Mouse (Mus musculus): Measurements from ENCODE around the gene Mavs. TPM values are rescaled to one million over a fixed set of nuclear protein-coding genes. Genes with fewer than 3 reads are reported as not detected.

Gene Mavs
- polyA plus RNA-seq, 1 experiment, result 59.7 TPM

GRCm38 (mm10) chr2:131286276-131286675 lies 52.4 kb downstream of the Mavs start:
- DNase-seq, result no peak
- no peak for TF ChIP-seq CTCF (IDR thresholded peaks at IDR 0.05; ENCODE audit: insufficient read depth, low read length)
- no peak for TF ChIP-seq POLR2A (IDR thresholded peaks at IDR 0.05; ENCODE audit: borderline replicate concordance, extremely low read depth, low read depth, low read length)
- H3K4me3 ChIP-seq (replicated peaks; ENCODE audit: extremely low read depth, low read depth, low read length), result no peak overlapping the region
- 70% methylated on average over 1 of the region's 1 CpGs for WGBS
- H3K4me1 ChIP-seq (ENCODE audit: control insufficient read depth, insufficient read depth, low read length), result no peaks in the 10 kb centered on the region

GRCm38 (mm10) chr2:131290669-131291068 lies 56.8 kb downstream of the Mavs start:
- Histone ChIP-seq H3K4me1 (ENCODE audit: control insufficient read depth, insufficient read depth, low read length) (no peaks in the 10 kb centered on the region), H3K4me3 (replicated peaks; ENCODE audit: extremely low read depth, low read depth, low read length) (no peak overlapping the region)
- no peak for TF ChIP-seq CTCF (IDR thresholded peaks at IDR 0.05; ENCODE audit: insufficient read depth, low read length)
- TF ChIP-seq POLR2A (IDR thresholded peaks at IDR 0.05; ENCODE audit: borderline replicate concordance, extremely low read depth, low read depth, low read length), result no peak
- DNase-seq, result no peak

- TF ChIP-seq CTCF (IDR thresholded peaks at IDR 0.05; ENCODE audit: insufficient read depth, low read length) (no peak), POLR2A (IDR thresholded peaks at IDR 0.05; ENCODE audit: borderline replicate concordance, extremely low read depth, low read depth, low read length) (no peak)
- DNase-seq, result no peak
- Histone ChIP-seq H3K4me3 (replicated peaks; ENCODE audit: extremely low read depth, low read depth, low read length) (no peak overlapping the region), H3K4me1 (ENCODE audit: control insufficient read depth, insufficient read depth, low read length) (no peaks in the 10 kb centered on the region)
- 96% methylated on average over 2 of the region's 2 CpGs for WGBS
These were observed 62.9 kb downstream of the Mavs start for GRCm38 (mm10) chr2:131296746-131297261.

Other genes with a start within 250 kb of the Mavs start
- gene Gfra4, start 191.0 kb upstream of the Mavs start, polyA plus RNA-seq (2012; rRNA removed), result 7.3 and 10.9 TPM in 2 replicates
- 28.8 and 34.5 TPM in 2 replicates for gene Adam33, start 170.2 kb upstream of the Mavs start, polyA plus RNA-seq (2012; rRNA removed)
- gene Siglec1, start 147.3 kb upstream of the Mavs start, polyA plus RNA-seq (2012; rRNA removed), result 14.7 and 18.5 TPM in 2 replicates
- 56.2 and 58.3 TPM in 2 replicates for gene Hspa12b, start 106.8 kb upstream of the Mavs start, polyA plus RNA-seq (2012; rRNA removed)
- not detected in 2 replicates for gene Gm11037, start 100.6 kb upstream of the Mavs start, polyA plus RNA-seq (2012; rRNA removed)
- gene 1700037H04Rik, start 74.0 kb upstream of the Mavs start, polyA plus RNA-seq (2012; rRNA removed), result 67.6 and 76.4 TPM in 2 replicates
- gene Cenpb, start 54.0 kb upstream of the Mavs start, polyA plus RNA-seq (2012; rRNA removed), result 131 and 138 TPM in 2 replicates
- gene Cdc25b, start 47.1 kb upstream of the Mavs start, polyA plus RNA-seq (2012; rRNA removed), result 34.5 and 39.1 TPM in 2 replicates
- 16.6 and 19.2 TPM in 2 replicates for gene Spef1, start 46.8 kb upstream of the Mavs start, polyA plus RNA-seq (2012; rRNA removed)
- gene Ap5s1, start 27.0 kb upstream of the Mavs start, polyA plus RNA-seq (2012; rRNA removed), result 44.5 and 46.4 TPM in 2 replicates
- gene Pank2, start 28.4 kb downstream of the Mavs start, polyA plus RNA-seq (2012; rRNA removed), result 12.7 and 16.1 TPM in 2 replicates
- gene Rnf24, start 118.8 kb downstream of the Mavs start, polyA plus RNA-seq (2012; rRNA removed), result 2.1 and 3.6 TPM in 2 replicates